Mouse (Mus musculus) lung, embryonic 16.5 days (tissue): ENCODE measurements around the gene C1ql1. TPM values are rescaled to one million over a fixed set of nuclear protein-coding genes. Genes with fewer than 3 reads are reported as not detected.

Experiments
- ATAC-seq: fragments of 200-750 bp; cut with Nextera tagmentation; 2 replicates; pipeline ENCODE4 v1.8.0; 2017; ENCODE audit warnings: low read depth, mild to moderate bottlenecking, moderate library complexity
- H3K27ac ChIP-seq: fragments of 300-500 bp; sonication (generic); 2 replicates; pipeline ENCODE4 v1.5.1; 2014; ENCODE audit warnings: mild to moderate bottlenecking, control low read depth, low read length
- H3K27me3 ChIP-seq: fragments of 300-500 bp; sonication (generic); 2 replicates; pipeline ENCODE4 v1.6.1; 2014; ENCODE audit warnings: low read depth, low read length, mixed read lengths; ENCODE audit not compliant: control insufficient read depth, insufficient read depth
- H3K36me3 ChIP-seq: fragments of 300-500 bp; sonication (generic); 2 replicates; pipeline ENCODE4 v1.6.1; 2014; ENCODE audit warnings: low read length; ENCODE audit not compliant: control insufficient read depth, insufficient read depth
- H3K4me1 ChIP-seq: fragments of 300-500 bp; sonication (generic); replicated peaks from 2 replicates; pipeline ENCODE4 v1.6.1; 2014; ENCODE audit warnings: low read length, mixed read lengths; ENCODE audit not compliant: control insufficient read depth, insufficient read depth
- H3K4me2 ChIP-seq: fragments of 300-500 bp; sonication (generic); 2 replicates; pipeline ENCODE4 v1.6.1; 2014; ENCODE audit warnings: low read depth, low read length, control low read depth
- H3K4me3 ChIP-seq: fragments of 300-500 bp; sonication (generic); 2 replicates; pipeline ENCODE4 v1.5.1; 2014; ENCODE audit warnings: mild to moderate bottlenecking, low read length, control low read depth
- H3K9ac ChIP-seq: fragments of 300-500 bp; sonication (generic); 2 replicates; pipeline ENCODE4 v1.6.1; 2014; ENCODE audit warnings: low read length, control low read depth
- H3K9me3 ChIP-seq: fragments of 300-500 bp; sonication (generic); 2 replicates; pipeline ENCODE4 v1.6.1; 2016; ENCODE audit warnings: low read length; ENCODE audit not compliant: control insufficient read depth
- WGBS: fragments of 180-500 bp; shearing (Covaris S2); extraction: QIAGEN DNeasy Blood & Tissue Kit; methylation state at CpG from one replicate; pipeline ENCODE4 v1.1.7; 2014; 5-methylcytosine and 5-hydroxymethylcytosine counted together
- polyA plus RNA-seq: library from polyadenylated mRNA; unstranded; fragments of >200 nt; fragmentation: Nextera tagmentation; extraction: Ambion mirVana; gene quantifications from 2 replicates; pipeline ENCODE4 v1.2.1, GENCODE M21; 2015

The C1ql1 gene
- polyA plus RNA-seq, 1 experiment from 2014 or later = 0.60 TPM

- H3K4me3 ChIP-seq = no peak within 1 kb of the TSS
- 10% methylated on average over 7 of the region's 7 CpGs for WGBS
- H3K9ac ChIP-seq = no peak within 1 kb of the TSS
- peaks cover 6% of the 10 kb centered on the region for H3K27me3 ChIP-seq
- H3K4me2 ChIP-seq = peak within 1 kb of the TSS; percentile 17
- H3K27ac ChIP-seq = no peak within 1 kb of the TSS
- no peaks in the 10 kb centered on the region for H3K9me3 ChIP-seq
- 0 out of 2 replicates have a peak, but pooled peaks cover 2% of the 10 kb centered on the region for H3K4me1 ChIP-seq
- no peaks in the 10 kb centered on the region for H3K36me3 ChIP-seq
- ATAC-seq = peak; percentile 67
Observed at GRCm38 (mm10) chr11:102900763-102901162, 45.7 kb downstream of the C1ql1 start, which contains the start of gene Gfap. Gfap (minus strand) TSS chr11:102900912.

DNA sequence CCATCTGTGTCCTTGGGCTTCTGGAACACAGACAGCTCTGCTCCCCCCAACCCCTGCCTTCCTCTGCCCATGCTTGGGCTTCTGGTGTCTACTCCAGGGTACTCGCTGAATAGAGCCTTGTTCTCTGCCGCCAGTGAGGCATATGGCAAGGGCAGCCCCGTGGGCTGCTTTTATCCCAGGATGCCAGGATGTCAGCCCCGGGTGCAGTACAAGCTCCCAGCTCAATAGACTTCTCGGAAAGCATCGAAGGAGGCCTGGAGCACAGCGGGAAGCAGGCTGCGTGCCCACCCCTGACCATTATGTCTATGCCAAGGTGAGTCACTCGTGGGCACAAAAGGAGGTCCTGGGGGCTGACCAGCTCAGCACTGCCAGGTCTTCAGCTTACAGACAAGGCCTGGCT lies 48.1 kb downstream of the C1ql1 start:
- peaks cover 14% of the 10 kb centered on the region for H3K27me3 ChIP-seq

GRCm38 (mm10) chr11:102896641-102897040 lies 49.8 kb downstream of the C1ql1 start:
- Histone ChIP-seq H3K27ac (no peak overlapping the region), H3K27me3 (peaks cover 16% of the 10 kb centered on the region), H3K9ac (no peak overlapping the region), H3K4me3 (no peak overlapping the region), H3K4me1 (peaks cover 2% of the 10 kb centered on the region; the same call in 1 of the 2 replicates), H3K4me2 (no peak overlapping the region), H3K36me3 (no peaks in the 10 kb centered on the region), H3K9me3 (no peaks in the 10 kb centered on the region)
- ATAC-seq = no peak
- WGBS = 74% methylated on average over 20 of the region's 20 CpGs

More for the DNA sequence above, 48.1 kb downstream of the C1ql1 start:
- 78% methylated on average over 9 of the region's 9 CpGs for WGBS
- H3K4me1 ChIP-seq = peaks cover 2% of the 10 kb centered on the region; the same call in 1 of the 2 replicates
- H3K9ac ChIP-seq = no peak overlapping the region
- H3K9me3 ChIP-seq = no peaks in the 10 kb centered on the region
- no peaks in the 10 kb centered on the region for H3K36me3 ChIP-seq
- no peak overlapping the region for H3K27ac ChIP-seq
- no peak overlapping the region for H3K4me2 ChIP-seq
- no peak overlapping the region for H3K4me3 ChIP-seq
- ATAC-seq = no peak

- no peaks in the 10 kb centered on the region; the same call in 1 of the 2 replicates for H3K4me1 ChIP-seq
- no peak overlapping the region for H3K27ac ChIP-seq
- H3K9me3 ChIP-seq = no peaks in the 10 kb centered on the region
- H3K4me2 ChIP-seq = no peak overlapping the region
- H3K4me3 ChIP-seq = no peak overlapping the region
- ATAC-seq = no peak
- 49% methylated on average over 9 of the region's 9 CpGs for WGBS
- H3K9ac ChIP-seq = no peak overlapping the region
- H3K36me3 ChIP-seq = no peaks in the 10 kb centered on the region
- H3K27me3 ChIP-seq = peaks cover 16% of the 10 kb centered on the region
Observed at GRCm38 (mm10) chr11:102895779-102896178, 50.7 kb downstream of the C1ql1 start.

- Histone ChIP-seq H3K4me3 (no peak overlapping the region), H3K27ac (no peak overlapping the region), H3K4me2 (no peak overlapping the region), H3K4me1 (no peaks in the 10 kb centered on the region; the same call in 1 of the 2 replicates), H3K9ac (no peak overlapping the region), H3K36me3 (no peaks in the 10 kb centered on the region), H3K27me3 (peaks cover 16% of the 10 kb centered on the region), H3K9me3 (no peaks in the 10 kb centered on the region)
- no peak for ATAC-seq
- 87% methylated on average over 4 of the region's 4 CpGs for WGBS
Observed at GRCm38 (mm10) chr11:102894716-102895115, 51.8 kb downstream of the C1ql1 start.

GRCm38 (mm10) chr11:102893015-102893651 lies 53.4 kb downstream of the C1ql1 start:
- Histone ChIP-seq H3K9me3 (no peaks in the 10 kb centered on the region), H3K27me3 (peaks cover 16% of the 10 kb centered on the region), H3K27ac (no peak overlapping the region), H3K9ac (peak overlapping the region; percentile 64), H3K4me1 (no peaks in the 10 kb centered on the region; the same call in 1 of the 2 replicates), H3K4me3 (peak overlapping the region; percentile 45), H3K4me2 (peak overlapping the region; percentile 71), H3K36me3 (no peaks in the 10 kb centered on the region)
- WGBS = 2% methylated on average over 43 of the region's 43 CpGs
- peak; percentile 88 for ATAC-seq

DNA sequence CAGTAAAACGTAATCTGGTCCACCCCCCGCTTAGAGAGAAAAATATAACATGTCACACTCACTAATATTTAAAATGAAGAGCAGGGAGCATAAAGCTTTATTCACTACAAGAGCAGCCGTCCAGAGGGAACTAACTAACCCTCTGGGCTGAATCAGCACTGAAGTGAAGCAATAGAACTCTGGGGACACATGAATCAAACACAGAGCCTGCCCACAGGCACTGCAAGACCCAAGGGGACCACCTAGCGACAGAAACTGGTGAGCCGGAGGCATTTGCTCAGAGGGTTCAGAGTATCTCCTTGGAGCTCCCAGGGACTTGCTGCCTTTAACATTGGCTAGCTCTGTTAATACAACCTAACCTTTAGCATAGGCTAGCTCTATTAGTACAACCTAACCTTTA lies 56.4 kb downstream of the C1ql1 start:
- peaks cover 10% of the 10 kb centered on the region for H3K27me3 ChIP-seq
- WGBS = 65% methylated on average over 5 of the region's 5 CpGs
- no peaks in the 10 kb centered on the region; the same call in 1 of the 2 replicates for H3K4me1 ChIP-seq
- H3K27ac ChIP-seq = no peak overlapping the region
- H3K4me3 ChIP-seq = no peak overlapping the region
- ATAC-seq = no peak
- no peaks in the 10 kb centered on the region for H3K9me3 ChIP-seq
- no peak overlapping the region for H3K4me2 ChIP-seq
- no peak overlapping the region for H3K9ac ChIP-seq
- no peaks in the 10 kb centered on the region for H3K36me3 ChIP-seq

Other genes with a start within 250 kb of the C1ql1 start
- 45.9 and 47.5 TPM in 2 replicates for gene Ccdc43, start 248.9 kb downstream of the C1ql1 start, polyA plus RNA-seq
- 5.0 and 5.1 TPM in 2 replicates for gene Adam11, start 185.2 kb downstream of the C1ql1 start, polyA plus RNA-seq
- gene Gjc1, start 127.0 kb downstream of the C1ql1 start, polyA plus RNA-seq = 60.8 and 65.7 TPM in 2 replicates
- gene Higd1b, start 110.8 kb downstream of the C1ql1 start, polyA plus RNA-seq = 51.5 and 56.7 TPM in 2 replicates
- 174 and 183 TPM in 2 replicates for gene Eftud2, start 65.7 kb downstream of the C1ql1 start, polyA plus RNA-seq
- 3.9 and 5.4 TPM in 2 replicates for gene Ccdc103, start 65.5 kb downstream of the C1ql1 start, polyA plus RNA-seq
- 0.09 TPM in 1 of 2 replicates, not detected in the other for gene Fam187a, start 61.5 kb downstream of the C1ql1 start, polyA plus RNA-seq
- 0.18 and 0.63 TPM in 2 replicates for gene Gfap, start 45.8 kb downstream of the C1ql1 start, polyA plus RNA-seq
- gene Kif18b, start 21.6 kb downstream of the C1ql1 start, polyA plus RNA-seq = 13.7 and 14.0 TPM in 2 replicates
- 63.4 and 64.7 TPM in 2 replicates for gene Nmt1, start 81.5 kb upstream of the C1ql1 start, polyA plus RNA-seq
- gene Dcakd, start 81.6 kb upstream of the C1ql1 start, polyA plus RNA-seq = 140 and 161 TPM in 2 replicates
- gene Plcd3, start 155.0 kb upstream of the C1ql1 start, polyA plus RNA-seq = 3.1 and 3.3 TPM in 2 replicates
- gene Acbd4, start 155.0 kb upstream of the C1ql1 start, polyA plus RNA-seq = 22.8 and 28.7 TPM in 2 replicates
- gene Hexim1, start 169.5 kb upstream of the C1ql1 start, polyA plus RNA-seq = 4.6 and 5.2 TPM in 2 replicates
- 8.7 and 10.1 TPM in 2 replicates for gene Hexim2, start 185.7 kb upstream of the C1ql1 start, polyA plus RNA-seq
- 2.9 and 3.0 TPM in 2 replicates for gene Fmnl1, start 224.4 kb upstream of the C1ql1 start, polyA plus RNA-seq